Mouse (Mus musculus) gonadal fat pad, adult 2 months (tissue): Measurements from ENCODE around the gene Tbx19. TPM values are rescaled to one million over a fixed set of nuclear protein-coding genes. Genes with fewer than 3 reads are reported as not detected.

ENCODE experiments used
- DNase-seq: peaks from one replicate; pipeline ENCODE4 v3.0.0-alpha.2; 2012; ENCODE audit warnings: low read depth
- polyA plus RNA-seq: library from polyadenylated mRNA; depleted of rRNA; stranded (reverse); fragments of >200 nt; gene quantifications from 2 replicates; pipeline ENCODE4 v1.2.3, GENCODE M21; 2012; rRNA removed

Gene Tbx19
- polyA plus RNA-seq, 1 experiment: 0.24 TPM

DNA sequence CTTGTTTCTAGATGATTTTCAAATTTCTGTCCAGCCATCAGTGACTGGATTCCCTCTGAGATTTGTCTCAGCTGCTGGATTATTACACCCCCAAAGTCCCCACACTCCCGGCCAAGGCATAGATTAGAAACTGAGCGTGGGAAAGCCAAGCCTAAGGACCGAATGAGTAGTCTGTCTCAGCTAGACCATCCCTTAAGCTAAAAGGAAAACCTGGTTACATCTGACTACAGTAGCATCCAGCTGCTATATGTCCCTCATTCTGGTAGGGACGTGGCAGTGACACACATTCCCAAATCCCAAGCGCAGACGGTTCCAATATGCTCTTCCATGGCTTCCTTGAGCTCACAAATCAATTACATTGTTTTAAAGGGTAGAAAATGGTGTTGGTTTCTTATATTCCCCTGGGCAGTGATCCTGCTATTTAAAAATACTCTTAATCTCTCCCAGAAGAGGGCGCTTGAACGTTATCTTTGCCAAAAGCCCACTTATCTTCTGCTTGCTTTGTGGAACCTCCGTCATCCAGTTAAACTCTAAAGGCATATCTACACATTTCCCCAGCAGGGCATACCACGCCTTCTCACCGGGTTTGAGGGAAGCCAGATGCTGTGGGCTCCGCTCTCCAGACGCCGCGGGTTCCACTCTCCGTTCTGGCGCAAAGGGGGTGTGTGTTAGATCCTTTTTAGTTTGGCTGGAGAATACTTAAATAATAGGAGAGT is 46.0 kb downstream of the Tbx19 start:
- DNase-seq: no peak

DNA sequence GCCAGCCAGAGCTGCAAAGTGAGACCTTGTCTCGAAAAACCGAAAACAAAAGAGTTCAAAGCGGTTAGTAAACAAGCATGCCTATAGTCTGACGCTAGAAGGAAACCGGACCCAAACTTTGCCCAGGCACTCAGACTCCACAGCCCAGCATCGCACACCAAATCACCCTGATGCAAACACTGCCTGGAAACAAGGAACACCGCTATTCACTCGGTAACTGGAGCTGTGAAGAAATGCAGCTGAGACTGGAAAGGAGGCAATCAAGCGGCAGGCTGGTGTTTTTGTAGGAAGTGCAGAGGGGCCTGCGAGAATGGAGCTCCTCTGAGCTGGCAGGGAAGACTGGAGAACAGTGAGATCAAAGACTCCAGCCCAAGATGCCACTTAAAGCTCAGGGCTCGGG is 46.9 kb downstream of the Tbx19 start:
- DNase-seq: no peak

DNA sequence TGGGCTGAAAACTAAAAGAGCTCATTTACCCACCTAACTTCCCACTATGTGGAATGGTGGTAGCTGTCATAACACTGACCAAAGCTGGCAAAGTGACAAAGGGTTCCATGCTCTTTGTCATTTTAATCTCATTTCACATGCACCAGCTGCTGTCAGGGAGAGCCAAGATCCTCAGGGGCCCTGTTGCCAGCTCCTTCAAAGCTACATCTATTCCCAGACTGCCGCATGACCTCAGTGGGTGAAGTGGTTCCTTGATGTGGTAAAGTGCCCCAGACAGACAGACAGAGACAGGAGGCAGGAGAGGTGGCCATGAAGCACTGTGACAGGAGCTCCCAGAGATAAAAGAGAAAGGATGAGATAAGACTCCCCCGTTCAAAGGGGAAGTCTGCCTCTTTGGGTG is 49.9 kb downstream of the Tbx19 start:
- DNase-seq: no peak

DNA sequence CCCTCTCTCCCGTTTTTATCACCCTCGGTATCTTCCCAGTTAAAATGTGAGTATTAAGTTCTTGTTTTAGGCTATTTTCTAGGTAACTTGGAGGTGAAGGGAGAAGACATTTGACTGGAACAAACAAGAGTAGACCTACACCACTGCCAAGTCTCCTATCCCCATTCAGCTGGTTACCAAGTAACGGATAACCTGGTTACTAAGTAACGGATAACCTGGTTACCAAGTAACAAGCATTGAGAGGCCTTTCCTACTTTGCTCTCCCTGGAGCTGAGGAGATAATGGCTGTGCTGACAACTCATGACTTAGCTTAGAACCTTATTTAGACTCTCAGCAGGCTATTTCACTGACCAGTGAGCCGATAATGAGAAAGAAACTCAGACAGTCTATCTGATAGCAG is 51.4 kb downstream of the Tbx19 start:
- DNase-seq: no peak

DNA sequence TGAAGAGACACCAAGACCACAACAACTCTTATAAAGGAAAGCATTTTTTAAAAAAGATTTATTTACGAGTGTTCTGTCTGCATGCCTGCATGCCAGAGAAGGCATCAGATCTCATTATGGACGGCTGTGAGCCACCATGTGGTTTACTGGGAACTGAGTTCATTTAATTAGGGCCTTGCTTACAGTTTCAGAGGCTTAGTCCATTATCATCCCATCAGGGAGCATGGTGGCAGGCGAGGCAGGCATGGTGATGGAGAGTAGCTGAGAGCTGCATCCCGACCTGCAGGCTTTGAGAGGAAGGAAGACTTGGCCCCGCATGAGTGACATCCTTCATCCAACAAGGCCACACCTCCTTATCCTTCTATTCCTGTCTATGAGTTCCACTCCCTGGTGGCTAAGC is 52.1 kb downstream of the Tbx19 start:
- no peak for DNase-seq

DNA sequence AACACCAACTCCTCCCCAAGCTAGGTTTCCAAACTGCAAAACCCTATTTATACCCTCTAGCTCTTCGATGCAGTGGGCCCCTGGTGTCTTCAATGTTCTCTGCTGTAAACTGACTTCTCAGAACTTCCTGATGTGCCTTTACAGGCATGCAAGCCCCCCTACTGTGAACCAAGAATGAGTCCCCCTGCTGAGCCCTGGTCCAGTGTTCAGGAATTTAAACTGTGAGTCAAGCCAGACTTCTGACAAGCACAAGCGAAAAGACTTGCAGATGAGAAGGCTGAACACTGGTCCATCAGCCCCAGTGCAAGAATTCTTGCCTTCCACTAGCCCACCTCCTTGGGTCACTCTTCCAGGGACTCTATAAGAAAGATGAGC is 54.6 kb downstream of the Tbx19 start:
- no peak for DNase-seq

DNA sequence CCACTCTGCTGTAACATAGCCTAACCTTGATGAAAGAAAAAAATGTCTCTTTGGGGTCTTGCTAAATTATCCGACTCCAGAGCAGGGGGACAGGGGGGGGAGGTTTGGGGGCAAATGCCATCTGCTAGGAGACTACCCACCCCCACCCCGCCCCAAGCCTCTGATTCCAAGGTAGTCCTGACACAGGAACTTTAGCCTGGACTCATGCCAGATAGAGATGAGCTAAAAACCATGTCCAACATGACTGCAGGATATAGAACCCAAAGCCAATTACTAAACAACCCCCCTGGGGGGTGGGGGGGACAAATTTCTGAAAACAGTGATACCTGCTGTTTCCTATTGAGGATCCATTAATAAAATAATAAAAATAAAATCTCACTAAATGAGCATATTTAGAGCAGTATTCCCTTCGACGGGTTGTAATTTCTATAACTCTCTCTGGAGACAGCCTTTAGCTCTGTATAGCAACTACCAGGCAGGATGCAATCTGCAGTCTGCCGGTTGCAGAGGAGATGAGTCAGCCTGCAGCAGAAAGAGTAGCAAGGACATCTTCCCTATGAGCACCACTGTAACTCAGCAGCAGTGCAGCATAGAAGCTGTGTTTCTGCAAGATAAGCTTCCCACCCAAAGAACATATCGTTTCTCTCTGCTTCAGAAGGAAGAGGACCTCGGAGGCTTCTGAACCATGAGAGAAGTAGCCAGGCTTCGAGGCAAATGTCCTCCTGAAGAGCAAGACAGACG is 55.1 kb downstream of the Tbx19 start:
- DNase-seq: no peak

DNA sequence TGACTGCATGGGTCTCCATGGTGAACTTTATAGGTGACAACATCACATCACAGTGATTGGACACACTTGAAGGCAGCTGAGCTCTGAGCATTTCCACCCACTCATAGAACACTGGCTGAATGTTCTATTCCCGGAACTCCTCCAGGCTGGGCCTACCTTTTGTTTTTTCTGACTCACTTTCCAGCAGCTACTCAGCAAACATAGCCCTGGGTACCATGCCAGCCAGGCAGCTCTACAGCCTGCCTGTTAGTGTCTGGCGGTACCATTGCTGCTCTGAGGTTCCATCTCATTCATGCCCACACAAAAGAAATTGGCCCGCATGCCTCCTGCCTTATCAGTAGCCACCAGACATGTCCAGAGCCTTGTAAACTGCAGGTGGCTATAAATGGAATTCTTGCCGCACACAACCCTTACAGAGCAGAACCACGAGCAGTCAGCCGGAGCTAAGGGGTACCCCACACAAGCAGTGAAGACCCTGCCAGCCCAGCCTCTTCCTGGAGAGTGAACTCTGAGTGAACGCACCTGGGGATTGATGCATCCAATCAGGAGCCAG is 55.8 kb downstream of the Tbx19 start:
- no peak for DNase-seq

DNA sequence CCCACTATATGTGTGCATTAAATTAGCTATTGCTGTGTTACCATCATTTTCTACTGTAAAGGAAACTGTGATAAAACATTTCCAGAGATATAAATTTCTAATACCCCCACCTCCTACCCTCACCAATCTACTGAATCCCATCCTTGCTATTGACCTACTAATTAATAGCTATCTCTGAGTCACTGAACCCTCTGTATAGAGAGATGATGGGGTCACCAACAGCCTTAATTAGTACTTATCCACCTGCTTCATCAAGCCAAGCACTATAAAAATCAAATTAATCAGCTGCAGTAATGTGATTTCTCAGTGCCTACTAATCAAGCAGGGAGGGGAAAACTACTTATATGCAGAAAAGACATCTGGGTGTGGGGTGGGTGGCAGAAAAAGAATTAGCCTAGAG is 61.0 kb downstream of the Tbx19 start:
- no peak for DNase-seq

DNA sequence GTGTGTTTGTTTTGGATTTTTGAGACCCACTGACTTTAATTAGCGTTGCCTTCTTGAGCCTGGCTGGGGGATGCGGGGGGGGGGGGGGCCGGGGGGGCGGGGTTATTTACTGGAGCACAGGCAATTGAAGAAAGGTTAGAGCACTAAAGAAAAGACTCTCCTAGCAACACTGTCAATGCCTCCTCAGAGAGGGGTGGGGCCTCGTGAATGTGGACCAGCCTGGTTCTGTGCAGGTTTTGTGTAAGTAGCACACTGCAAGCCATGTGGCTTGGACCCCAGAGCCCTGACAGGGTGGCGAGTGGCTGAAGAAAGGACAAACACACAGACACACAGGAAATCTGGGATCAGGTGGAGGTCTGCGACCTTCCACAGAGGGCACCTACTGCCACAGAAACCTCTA is 65.7 kb downstream of the Tbx19 start:
- no peak for DNase-seq

DNA sequence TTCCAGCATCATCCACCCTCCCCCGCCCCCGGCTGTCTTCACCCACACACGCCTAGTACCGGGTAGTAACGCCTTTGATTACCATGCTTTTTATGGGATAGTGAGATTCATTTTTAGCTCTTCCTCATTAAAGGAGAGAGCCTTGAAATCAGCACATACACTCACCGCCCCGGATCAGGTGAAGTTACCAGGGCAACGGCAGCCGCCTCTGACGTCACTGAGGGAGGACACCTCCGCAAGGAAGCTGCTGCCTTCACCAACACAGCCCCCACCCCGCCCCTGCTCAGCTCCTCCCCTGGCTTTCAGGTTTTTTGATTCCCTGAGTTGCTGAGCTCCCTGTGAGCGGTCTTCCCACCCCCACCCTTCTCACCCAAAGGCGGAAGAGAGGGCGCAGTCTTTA is 68.9 kb downstream of the Tbx19 start:
- no peak for DNase-seq

DNA sequence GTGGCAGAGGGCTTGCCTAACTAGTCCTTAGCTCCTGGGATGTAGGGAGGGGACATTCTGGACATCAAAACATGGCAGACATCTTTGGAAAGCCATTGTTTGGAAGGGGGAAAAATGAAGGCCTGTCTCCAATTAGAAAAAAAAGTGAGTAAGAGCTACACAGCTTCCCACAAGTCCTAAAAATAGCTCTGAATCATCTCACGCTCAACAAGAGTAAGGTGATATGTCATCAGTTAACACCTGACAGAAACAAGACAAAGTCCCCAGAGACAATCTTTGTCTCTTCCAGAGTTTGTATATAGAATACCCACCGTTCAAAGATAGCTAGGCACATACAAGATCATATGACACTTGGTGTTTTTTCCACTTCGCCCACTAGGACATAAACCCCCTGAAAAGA is 71.0 kb downstream of the Tbx19 start:
- no peak for DNase-seq

Other genes with a start within 250 kb of the Tbx19 start
- gene Xcl1, start 225.2 kb downstream of the Tbx19 start, polyA plus RNA-seq: 0.28 and 0.43 TPM in 2 replicates
- gene Sft2d2, start 33.7 kb upstream of the Tbx19 start, polyA plus RNA-seq: 82.2 and 86.2 TPM in 2 replicates
- 21.8 and 23.8 TPM in 2 replicates for gene Tiprl, start 76.2 kb upstream of the Tbx19 start, polyA plus RNA-seq
- gene Gpr161, start 135.0 kb upstream of the Tbx19 start, polyA plus RNA-seq: 2.6 and 3.0 TPM in 2 replicates